Mouse (Mus musculus) erythroblast, embryonic 14.5 days (primary cell): ENCODE results near the gene Nfatc2ip. TPM values are rescaled to one million over a fixed set of nuclear protein-coding genes. Genes with fewer than 3 reads are reported as not detected.

ENCODE experiments used
- H3K27me3 ChIP-seq: 2 replicates; pipeline ENCODE4 v1.6.1; 2012; ENCODE audit warnings: inconsistent platforms; ENCODE audit not compliant: control insufficient read depth
- H3K36me3 ChIP-seq: 2 replicates; pipeline ENCODE4 v1.6.1; 2012; ENCODE audit warnings: mild to moderate bottlenecking, inconsistent platforms; ENCODE audit not compliant: control insufficient read depth
- H3K4me1 ChIP-seq: 2 replicates; pipeline ENCODE4 v1.6.1; 2012; ENCODE audit warnings: inconsistent platforms; ENCODE audit not compliant: control insufficient read depth
- H3K4me3 ChIP-seq: replicated peaks from 2 replicates; pipeline ENCODE3; 2012; ENCODE audit warnings: moderate library complexity, mild to moderate bottlenecking, inconsistent platforms
- H3K9me3 ChIP-seq: 2 replicates; pipeline ENCODE4 v1.6.1; 2012; ENCODE audit warnings: low read length, inconsistent platforms, mixed read lengths; ENCODE audit not compliant: control insufficient read depth
- GATA1 ChIP-seq: IDR thresholded peaks from 2 replicates; pipeline ENCODE4 v1.6.1; 2012; ENCODE audit warnings: low read length, inconsistent platforms, mixed read lengths
- TAL1 ChIP-seq: IDR thresholded peaks from 3 replicates; pipeline ENCODE4 v1.6.1; 2012; ENCODE audit warnings: low read length, inconsistent platforms, mixed read lengths
- polyA plus RNA-seq: library from polyadenylated mRNA; stranded (reverse); fragments of >175 nt; gene quantifications from 2 replicates; pipeline ENCODE4 v1.2.3, GENCODE M21; 2012

Gene Nfatc2ip
- polyA plus RNA-seq, 1 experiment: 0.39 TPM

DNA sequence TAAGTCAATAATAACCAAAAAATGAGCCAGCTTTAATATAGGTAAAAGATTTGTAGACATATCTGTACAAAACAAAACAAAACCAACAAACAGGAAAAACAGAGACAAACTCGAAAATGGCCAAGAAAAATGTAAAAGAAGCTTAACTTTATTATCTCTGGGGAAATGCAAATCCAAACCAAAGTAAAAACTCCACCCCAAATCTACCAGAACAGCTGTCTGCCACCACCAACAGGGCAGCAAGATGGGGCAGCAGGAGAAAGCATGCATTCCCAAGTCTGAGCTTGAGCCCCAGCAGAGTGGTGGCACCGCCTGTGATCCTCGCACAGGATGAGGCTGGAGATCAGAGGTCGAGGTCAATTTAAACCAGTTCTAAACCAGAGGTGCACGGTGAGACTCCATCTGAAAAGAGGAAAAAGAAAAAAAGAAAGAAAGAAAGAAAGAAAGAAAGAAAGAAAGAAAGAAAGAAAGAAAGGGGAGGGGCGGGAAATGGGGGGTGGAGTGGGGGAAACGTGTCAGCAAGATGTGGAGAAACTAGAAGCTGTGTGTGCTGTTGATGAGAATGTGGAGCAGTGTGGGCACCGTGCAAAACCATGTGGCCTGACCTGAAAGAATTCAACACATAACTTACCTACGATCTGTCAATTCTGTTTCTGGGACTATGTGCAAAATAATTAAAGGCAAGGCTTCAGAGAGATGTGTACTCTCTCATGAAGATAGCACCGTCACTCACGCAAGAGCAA is 43.1 kb downstream of the Nfatc2ip start:
- TF ChIP-seq TAL1 (no peak), GATA1 (no peak)
- Histone ChIP-seq H3K9me3 (no peaks in the 10 kb centered on the region), H3K36me3 (no peaks in the 10 kb centered on the region), H3K27me3 (peaks cover 2% of the 10 kb centered on the region; the same call in 1 of the 2 replicates), H3K4me3 (no peak overlapping the region), H3K4me1 (peaks cover 55% of the 10 kb centered on the region)

DNA sequence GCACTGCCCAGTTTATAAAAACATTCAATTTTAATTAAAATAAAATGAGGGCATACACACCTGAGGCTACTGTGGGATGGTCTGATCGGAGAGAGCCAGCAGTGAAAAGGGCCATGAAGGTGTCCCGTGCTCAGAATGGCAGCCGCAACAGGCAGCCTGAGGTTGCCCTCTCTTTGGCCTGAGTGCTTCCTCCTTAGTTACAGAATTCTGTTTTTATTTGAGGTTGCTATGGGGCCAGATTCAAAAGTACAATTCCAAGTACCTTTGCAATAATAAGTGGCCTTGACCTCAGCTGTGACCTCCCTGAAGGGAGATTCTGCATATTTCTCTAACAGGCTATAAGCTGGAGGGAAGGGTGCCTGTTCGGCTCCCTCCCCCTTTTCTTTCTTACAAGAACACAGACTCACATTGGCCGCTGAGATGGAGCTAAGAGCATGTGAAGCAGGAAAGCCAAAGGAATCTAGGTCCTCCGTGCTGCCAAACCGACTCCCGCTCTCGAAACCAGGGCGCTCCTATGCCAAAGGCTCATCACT is 45.1 kb downstream of the Nfatc2ip start:
- Histone ChIP-seq H3K4me1 (peaks cover 42% of the 10 kb centered on the region), H3K4me3 (no peak overlapping the region), H3K36me3 (no peaks in the 10 kb centered on the region), H3K9me3 (no peaks in the 10 kb centered on the region), H3K27me3 (peaks cover 2% of the 10 kb centered on the region; the same call in 1 of the 2 replicates)
- TF ChIP-seq GATA1 (no peak), TAL1 (no peak)

DNA sequence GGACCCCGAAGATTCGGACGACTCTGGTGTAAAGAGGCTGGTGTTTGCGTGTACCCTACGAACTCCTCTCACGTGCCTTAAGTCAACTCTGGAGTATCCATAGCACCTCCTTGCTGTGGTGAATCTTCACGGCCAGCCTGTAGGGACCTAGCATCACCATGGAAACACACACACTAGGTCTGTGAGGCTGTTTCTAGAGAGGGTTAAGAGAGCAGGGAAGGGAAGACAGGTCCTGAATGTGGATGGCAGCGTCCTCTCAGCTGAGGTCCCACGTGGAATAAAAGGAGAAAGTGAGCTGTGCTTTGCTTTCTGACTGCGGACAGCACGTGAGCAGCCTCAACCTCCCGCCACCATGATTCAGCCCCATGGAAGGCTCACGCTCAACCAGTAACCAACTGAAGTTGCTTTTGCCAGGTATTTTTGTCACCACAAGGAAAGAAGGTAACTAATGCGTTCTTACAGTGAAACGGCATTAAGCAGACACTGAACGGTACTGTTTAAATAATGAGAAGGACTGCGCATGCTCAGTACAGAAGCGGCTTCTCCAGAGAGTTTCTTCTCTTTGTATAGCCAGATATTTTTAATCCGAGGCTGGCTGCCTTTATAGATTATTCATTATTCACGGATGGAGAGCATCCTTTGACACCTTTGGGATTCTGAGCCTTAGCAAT is 45.7 kb downstream of the Nfatc2ip start:
- Histone ChIP-seq H3K9me3 (no peaks in the 10 kb centered on the region), H3K36me3 (no peaks in the 10 kb centered on the region), H3K27me3 (peaks cover 2% of the 10 kb centered on the region; the same call in 1 of the 2 replicates), H3K4me3 (no peak overlapping the region), H3K4me1 (peaks cover 36% of the 10 kb centered on the region)
- TF ChIP-seq TAL1: no peak
- TF ChIP-seq GATA1: no peak

DNA sequence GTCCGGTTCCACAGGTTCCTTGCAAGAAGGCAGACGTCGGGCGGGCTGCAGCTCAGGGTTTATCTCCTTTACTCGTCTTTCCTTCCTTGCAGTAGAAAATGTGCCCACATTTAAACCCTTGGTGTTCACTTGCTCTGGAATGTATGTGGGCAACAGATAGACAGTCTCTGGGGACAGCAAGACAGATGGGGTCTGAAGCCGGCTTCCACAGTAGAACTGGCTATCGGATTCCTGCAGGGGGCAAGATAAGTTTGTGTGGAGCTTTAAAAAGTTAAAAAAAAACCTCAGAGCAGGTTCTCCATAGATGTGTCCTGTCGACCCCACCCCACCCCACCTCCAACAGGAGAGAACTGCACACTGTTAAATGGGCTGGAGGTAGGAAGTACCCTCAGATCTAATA is 48.2 kb downstream of the Nfatc2ip start:
- no peaks in the 10 kb centered on the region for H3K36me3 ChIP-seq
- no peak overlapping the region for H3K4me3 ChIP-seq
- H3K4me1 ChIP-seq: peaks cover 13% of the 10 kb centered on the region
- H3K27me3 ChIP-seq: peaks cover 2% of the 10 kb centered on the region
- no peaks in the 10 kb centered on the region for H3K9me3 ChIP-seq
- no peak for TF ChIP-seq TAL1
- TF ChIP-seq GATA1: no peak

DNA sequence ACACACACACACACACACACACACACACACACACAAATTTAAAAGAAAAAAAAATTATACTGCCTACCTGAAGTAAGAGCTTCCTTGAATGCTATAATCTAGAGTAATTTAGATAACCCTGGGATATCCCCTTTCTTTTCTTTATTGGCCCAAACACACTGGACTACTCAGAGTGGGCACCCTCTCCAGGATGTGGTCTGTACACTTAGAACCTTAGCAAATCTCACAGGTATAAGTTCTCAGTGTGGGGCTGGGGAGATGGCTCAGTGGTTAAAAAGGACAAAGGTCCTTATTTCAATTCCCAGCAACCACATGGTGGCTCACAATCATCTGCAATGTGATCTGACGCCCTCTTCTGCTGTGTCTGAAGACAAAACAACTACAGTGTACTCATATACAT is 49.4 kb downstream of the Nfatc2ip start:
- no peaks in the 10 kb centered on the region for H3K9me3 ChIP-seq
- H3K36me3 ChIP-seq: no peaks in the 10 kb centered on the region
- H3K4me3 ChIP-seq: no peak overlapping the region
- H3K4me1 ChIP-seq: peaks cover 12% of the 10 kb centered on the region
- TF ChIP-seq TAL1: no peak
- TF ChIP-seq GATA1: no peak
- peaks cover 2% of the 10 kb centered on the region for H3K27me3 ChIP-seq

DNA sequence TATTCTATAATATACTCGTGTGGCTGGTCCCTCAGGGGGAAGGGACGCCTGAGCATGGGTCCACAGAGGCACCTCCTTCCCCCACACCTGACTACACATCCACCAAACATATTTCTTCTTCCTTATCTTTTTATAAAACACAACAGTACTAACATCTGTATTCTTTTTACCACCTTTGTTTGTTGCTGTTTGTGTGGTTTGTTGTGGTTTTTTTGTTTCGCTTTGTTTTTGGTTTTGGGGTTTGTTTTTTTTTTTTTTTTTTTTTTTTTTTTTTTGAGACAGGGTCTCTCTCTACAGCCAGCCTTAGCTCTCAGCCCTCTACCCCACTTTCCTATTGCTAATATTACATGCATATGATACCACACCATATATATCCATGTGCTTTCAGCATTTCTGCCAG is 50.6 kb downstream of the Nfatc2ip start:
- no peak overlapping the region for H3K4me3 ChIP-seq
- no peaks in the 10 kb centered on the region for H3K36me3 ChIP-seq
- TF ChIP-seq GATA1 (no peak), TAL1 (no peak)
- peaks cover 12% of the 10 kb centered on the region for H3K4me1 ChIP-seq
- H3K27me3 ChIP-seq: peaks cover 2% of the 10 kb centered on the region
- H3K9me3 ChIP-seq: no peaks in the 10 kb centered on the region

DNA sequence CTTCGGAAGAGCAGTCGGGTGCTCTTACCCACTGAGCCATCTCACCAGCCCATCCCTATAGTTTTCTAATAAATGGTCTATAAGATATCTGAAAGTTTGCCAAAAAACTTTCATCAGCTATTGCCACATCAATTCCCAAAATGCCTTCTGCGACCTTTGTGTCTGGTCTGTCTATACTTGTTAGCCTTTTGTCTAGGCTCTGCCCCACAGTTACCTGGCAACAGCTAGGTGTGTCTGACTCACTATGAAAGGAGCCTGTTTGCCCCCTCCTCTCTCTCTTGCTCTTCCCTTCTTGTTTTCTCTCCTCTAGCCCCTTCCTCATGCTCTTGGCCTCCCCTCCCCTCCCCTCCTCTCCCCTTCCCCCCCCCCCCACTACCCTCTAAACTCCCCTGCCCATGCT is 51.0 kb downstream of the Nfatc2ip start:
- Histone ChIP-seq H3K36me3 (no peaks in the 10 kb centered on the region), H3K27me3 (peaks cover 2% of the 10 kb centered on the region), H3K4me1 (peaks cover 12% of the 10 kb centered on the region), H3K9me3 (no peaks in the 10 kb centered on the region), H3K4me3 (no peak overlapping the region)
- no peak for TF ChIP-seq TAL1
- TF ChIP-seq GATA1: no peak

DNA sequence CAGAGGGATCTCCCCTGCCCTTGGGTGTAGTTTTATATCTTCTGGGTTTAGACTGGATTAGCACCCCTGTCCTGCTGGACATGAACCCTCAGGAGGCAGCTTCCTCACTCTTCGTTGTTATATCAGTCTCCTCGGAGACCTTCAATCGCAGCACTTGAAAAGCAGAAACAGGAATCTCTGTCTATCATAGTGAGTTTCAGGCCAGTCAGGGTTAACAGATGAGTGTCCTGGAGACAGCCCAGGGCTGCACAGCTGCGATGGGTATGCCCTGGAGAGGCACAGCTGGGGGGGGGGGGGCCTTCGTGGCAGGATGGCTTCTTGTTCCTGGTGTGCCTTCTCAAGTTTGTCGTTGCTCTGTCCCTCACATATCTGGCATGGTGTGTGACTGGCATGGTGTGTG is 55.6 kb downstream of the Nfatc2ip start:
- no peaks in the 10 kb centered on the region; the same call in 1 of the 2 replicates for H3K27me3 ChIP-seq
- TF ChIP-seq TAL1 (no peak), GATA1 (no peak)
- no peaks in the 10 kb centered on the region for H3K4me1 ChIP-seq
- no peak overlapping the region for H3K4me3 ChIP-seq
- H3K9me3 ChIP-seq: no peaks in the 10 kb centered on the region
- no peaks in the 10 kb centered on the region for H3K36me3 ChIP-seq

DNA sequence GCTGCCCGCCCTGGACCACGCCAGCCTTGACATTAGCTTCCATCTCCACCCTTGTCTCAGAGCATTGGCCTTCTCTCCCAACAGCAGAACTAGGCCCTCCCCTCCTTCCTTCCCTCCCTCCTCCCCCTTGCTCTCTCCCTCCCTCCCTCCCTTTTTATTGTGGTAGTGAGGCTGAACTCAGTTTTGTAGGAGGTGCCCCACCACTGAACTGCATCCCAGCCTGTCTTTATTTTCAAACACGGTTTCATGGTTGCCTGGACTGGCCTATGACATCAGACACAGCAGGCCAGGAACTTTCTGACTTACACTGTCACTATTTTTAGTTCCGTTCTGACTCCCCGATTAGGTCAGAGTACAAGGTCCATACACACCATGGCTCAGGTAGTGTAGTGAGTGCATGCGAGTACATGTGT is 56.3 kb downstream of the Nfatc2ip start:
- Histone ChIP-seq H3K4me3 (no peak overlapping the region), H3K4me1 (no peaks in the 10 kb centered on the region), H3K36me3 (no peaks in the 10 kb centered on the region), H3K27me3 (no peaks in the 10 kb centered on the region; the same call in 1 of the 2 replicates), H3K9me3 (no peaks in the 10 kb centered on the region)
- no peak for TF ChIP-seq GATA1
- no peak for TF ChIP-seq TAL1
